Mouse (Mus musculus): ENCODE measurements around the gene Pten.
"Not testable (repeated sequence)": the region's sequence is repeated elsewhere in the genome, so short reads cannot be mapped to it uniquely, and the experiment has no call there.

Pten gene

DNA sequence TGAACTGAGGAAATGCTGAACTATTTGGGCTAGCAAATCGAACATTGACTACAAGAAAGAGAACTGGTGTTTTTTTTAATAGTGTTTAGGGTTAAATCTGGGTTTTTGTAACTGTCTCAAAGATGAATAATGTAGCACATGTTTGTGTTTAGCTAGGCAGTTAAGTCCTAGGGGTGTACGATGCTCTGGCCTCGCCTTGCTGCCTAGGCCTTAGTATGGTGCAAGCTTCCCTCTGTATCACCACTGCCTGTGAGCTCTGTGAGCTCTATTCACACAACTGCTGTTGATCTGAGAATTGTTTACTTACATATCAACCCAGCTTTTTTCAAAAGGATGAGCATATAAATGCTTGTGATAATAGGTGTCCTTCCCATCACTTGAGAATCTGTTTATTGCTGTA lies 51.8 kb downstream of the Pten start:
- no peak for DNase-seq (ENCODE audit: low spot score)

DNA sequence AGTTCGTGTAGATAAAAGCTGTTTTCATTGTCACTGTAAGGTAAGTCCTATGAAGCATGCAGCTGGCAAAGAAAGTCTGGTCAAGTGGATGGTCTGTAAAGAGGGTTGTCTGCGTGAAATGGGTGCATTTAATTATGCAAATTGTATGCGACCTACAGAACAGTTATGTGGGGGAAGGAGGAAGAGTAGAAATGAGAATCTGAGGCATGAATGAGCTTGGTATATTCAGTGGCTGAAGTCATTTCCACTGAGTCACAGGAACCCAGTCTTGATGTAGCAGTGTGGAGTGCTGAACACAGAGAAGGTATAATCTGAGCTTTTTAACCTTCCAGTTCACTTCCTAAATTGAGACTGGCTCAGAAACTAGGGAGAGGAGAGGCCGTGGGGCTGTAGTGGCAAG lies 61.5 kb downstream of the Pten start:
- no peak for DNase-seq (ENCODE audit: low spot score)

DNA sequence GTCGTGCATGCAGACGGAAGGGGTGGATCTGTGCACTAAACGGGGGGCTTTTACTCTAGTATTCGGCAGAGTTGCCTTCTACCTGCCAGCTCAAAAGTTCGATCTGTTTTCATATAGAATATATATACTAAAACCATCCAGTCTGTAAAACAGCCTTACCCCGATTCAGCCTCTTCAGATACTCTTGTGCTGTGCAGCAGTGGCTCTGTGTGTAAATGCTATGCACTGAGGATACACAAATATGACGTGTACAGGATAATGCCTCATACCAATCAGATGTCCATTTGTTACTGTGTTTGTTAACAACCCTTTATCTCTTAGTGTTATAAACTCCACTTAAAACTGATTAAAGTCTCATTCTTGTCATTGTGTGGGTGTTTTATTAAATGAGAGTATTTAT lies 65.7 kb downstream of the Pten start:
- DNase-seq (ENCODE audit: low spot score): not testable (repeated sequence)

GRCm38 (mm10) chr19:32826616-32827015 lies 69.3 kb downstream of the Pten start:
- no peak for DNase-seq (ENCODE audit: low spot score)

- no peak for DNase-seq (ENCODE audit: low spot score)
Measured at GRCm38 (mm10) chr19:32829871-32830270, 72.6 kb downstream of the Pten start.

DNA sequence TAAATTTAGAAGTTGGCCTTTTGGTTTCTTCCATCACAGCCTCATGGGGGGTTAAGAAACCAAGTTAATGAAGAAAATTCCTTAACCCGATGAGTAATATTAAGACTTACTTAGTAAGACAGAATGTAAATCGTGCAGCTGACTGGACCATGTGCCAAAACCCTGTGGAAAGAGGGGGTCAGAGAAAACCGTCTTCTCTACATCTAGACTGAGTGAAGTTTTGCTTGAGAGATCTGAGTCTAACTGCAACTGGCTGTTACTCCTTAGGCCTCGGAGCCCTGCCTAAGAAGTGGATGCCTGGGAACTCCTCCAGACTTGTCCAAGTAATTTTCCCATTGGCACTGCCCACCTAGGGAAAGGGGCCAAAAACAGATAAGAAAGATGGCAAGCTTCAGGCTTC lies 74.0 kb downstream of the Pten start:
- no peak for DNase-seq (ENCODE audit: low spot score)

- DNase-seq (ENCODE audit: low spot score): no peak
Measured at GRCm38 (mm10) chr19:32840491-32840890, 83.2 kb downstream of the Pten start.

- no peak for DNase-seq (ENCODE audit: low spot score)
Measured at GRCm38 (mm10) chr19:32844486-32844885, 87.2 kb downstream of the Pten start.

GRCm38 (mm10) chr19:32848041-32848440 lies 90.7 kb downstream of the Pten start:
- no peak for DNase-seq (ENCODE audit: low spot score)

DNA sequence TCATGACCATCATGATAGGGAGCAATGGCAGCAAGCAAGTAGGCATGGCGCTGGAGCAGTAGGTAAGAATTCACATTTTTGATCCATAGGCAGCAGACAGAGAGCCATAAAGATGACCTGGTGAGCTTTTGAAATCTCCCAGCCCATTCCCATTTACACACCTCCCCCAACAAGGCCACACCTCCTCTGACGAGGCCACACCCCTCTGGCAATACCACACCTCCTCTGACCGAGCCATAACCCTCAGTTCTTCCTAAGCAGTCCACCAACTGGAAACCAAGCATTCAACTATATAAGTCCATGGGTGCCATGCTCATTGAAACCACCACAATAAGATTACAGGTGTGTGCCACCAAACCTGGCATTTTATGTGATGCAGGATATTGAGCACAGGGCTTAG lies 95.0 kb downstream of the Pten start:
- DNase-seq (ENCODE audit: low spot score): no peak

DNA sequence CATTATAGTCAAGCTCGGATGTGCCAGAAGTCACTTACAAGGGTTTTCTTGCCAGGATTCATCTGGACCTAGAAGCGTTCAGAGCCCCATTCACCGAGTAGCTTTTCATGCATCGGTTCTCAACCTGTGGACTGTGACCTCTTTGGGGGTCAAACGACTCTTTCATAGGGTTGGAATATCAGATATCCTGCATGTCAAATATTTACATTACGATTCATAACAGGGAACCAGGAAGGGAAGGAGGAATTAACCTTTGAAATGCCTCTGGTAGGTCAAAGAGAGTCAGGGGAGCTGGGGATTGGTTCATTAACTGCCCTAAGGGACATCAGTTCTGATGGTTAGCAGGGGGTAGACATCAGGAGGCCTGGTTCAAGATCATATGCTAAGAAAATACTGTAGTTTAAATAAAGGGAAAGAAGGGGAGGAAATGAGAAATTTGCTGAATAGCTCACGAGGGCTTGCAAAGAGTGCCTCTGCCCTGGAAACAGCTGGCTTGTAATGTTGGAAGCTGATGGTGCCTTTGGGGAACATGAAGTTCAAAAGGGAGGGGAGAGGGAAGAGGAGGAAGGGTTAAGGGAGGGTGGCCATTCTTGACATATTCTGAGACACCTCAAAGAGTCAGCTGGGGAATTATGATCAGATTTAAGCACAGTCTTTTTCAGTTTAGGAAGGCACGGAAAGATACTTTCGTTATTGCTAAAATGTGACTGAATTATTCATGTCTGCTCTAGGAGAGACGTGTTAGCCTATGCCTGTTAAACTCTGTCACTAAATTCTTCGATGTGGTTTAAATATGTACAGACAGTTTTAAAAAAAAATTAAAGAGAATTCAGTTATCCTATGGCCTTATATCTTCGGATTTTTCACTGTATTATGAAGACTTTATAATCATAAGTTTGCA lies 104.6 kb downstream of the Pten start:
- no peak for DNase-seq (ENCODE audit: low spot score)

- no peak for DNase-seq (ENCODE audit: low spot score)
Measured at GRCm38 (mm10) chr19:32866765-32867164, 109.5 kb downstream of the Pten start.

- DNase-seq (ENCODE audit: low spot score): no peak
Measured at GRCm38 (mm10) chr19:32867181-32867897, 110.0 kb downstream of the Pten start.

GRCm38 (mm10) chr19:32868560-32868959 lies 111.3 kb downstream of the Pten start:
- no peak for DNase-seq (ENCODE audit: low spot score)

- DNase-seq (ENCODE audit: low spot score): no peak
Measured at GRCm38 (mm10) chr19:32869053-32869680, 111.9 kb downstream of the Pten start.

GRCm38 (mm10) chr19:32873904-32874637 lies 116.8 kb downstream of the Pten start:
- DNase-seq (ENCODE audit: low spot score): no peak

Measured in ovary, postnatal 14 days (tissue).